Mouse (Mus musculus): Measurements from ENCODE around the gene Zdhhc23. TPM values are rescaled to one million over a fixed set of nuclear protein-coding genes. Genes with fewer than 3 reads are reported as not detected.

Zdhhc23 gene
- polyA plus RNA-seq (2017; shearing (Covaris generic)): 9.8 TPM

DNA sequence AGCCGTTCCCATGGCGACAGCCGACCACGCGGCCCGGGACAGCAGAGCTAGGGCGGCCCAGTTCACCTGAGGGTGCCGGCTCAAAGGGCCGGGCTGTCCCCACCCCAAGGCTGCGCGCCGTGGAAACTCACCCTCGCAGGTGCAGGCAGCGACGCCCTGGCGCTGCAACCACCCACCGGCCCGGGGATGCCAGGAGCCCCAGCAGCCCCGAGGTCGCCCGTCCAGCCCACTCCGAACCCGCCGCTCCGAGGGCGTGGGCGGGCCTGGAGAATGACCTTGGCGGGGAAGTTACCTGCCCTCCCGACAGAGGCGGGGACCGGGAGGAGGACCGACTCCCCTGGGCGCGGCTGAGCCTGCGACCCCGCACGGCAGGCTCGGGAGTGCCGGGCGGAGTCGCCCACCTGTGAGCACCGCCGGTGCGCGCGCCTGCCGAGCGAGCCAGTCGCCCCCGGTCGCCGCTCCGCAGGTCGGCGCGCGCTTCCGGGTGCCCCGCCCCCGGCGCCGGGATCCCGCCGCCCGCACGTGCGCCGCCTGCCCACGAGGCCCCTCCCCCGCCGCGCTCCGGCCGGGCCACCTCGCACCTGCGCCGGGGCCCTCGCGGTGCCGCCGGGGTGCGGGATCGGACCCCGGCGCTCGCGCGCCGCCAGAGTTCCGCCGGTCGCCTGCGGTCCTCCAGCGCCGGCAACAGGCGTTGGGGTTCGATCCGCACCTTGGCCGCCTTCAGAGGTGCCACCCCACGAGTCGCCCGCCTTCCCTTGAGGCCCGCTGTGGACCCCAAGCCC, at the start of gene Zdhhc23:
TSS of gene Zdhhc23 (minus strand) at position 464 of the 782 bp plus-strand sequence.

DNA sequence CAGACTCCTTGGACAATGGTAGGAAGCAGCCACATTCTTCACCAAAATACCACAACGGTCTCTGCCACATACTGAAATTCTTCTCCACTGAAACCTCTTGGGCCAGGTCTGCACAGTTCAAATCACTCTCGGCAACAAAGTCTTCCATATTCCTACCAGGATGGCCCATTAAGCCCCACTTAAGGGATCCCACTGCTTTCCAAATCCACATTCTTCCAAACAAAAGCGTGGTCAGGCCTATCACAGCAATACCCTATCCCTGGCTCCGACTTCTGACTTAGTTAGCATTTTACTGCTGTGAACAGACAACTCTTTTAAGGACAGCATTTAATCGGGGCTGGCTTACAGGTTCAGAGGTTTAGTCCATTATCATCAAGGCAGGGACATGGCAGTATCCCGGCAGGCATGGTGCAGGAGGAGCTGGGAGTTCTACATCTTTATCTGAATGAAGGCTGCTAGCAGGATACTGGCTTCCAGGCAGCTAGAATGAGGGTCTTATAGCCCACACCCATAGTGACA, 53.2 kb downstream of the Zdhhc23 start, which contains the start of gene Qtrt2:
TSS of gene Qtrt2 (minus strand) at position 469 of the 519 bp plus-strand sequence.

Other genes starting within 250 kb of the Zdhhc23 start
- not detected for gene Drd3, start 225.8 kb downstream of the Zdhhc23 start, polyA plus RNA-seq (2017; shearing (Covaris generic))
- gene Ccdc191, start 90.0 kb downstream of the Zdhhc23 start, polyA plus RNA-seq (2017; shearing (Covaris generic)): 7.6 TPM
- gene Qtrt2, start 53.0 kb downstream of the Zdhhc23 start, polyA plus RNA-seq (2017; shearing (Covaris generic)): 21.5 TPM
- 2.6 TPM for gene Gramd1c, start 83.6 kb upstream of the Zdhhc23 start, polyA plus RNA-seq (2017; shearing (Covaris generic))
- 22.9 TPM for gene Atp6v1a, start 159.9 kb upstream of the Zdhhc23 start, polyA plus RNA-seq (2017; shearing (Covaris generic))
- gene Naa50, start 160.0 kb upstream of the Zdhhc23 start, polyA plus RNA-seq (2017; shearing (Covaris generic)): 70.6 TPM
- gene Usf3, start 193.5 kb upstream of the Zdhhc23 start, polyA plus RNA-seq (2017; shearing (Covaris generic)): 6.4 TPM